Mouse (Mus musculus) activated CD4-positive, CD25-positive, alpha-beta regulatory T cell, adult 4 months (primary cell): ENCODE measurements around the gene Dnmt3b. TPM values are rescaled to one million over a fixed set of nuclear protein-coding genes. Genes with fewer than 3 reads are reported as not detected.

Experiments
- ATAC-seq: one replicate; pipeline ENCODE4 v1.8.0; 2017
- polyA plus RNA-seq, 2 experiments: library from polyadenylated mRNA; unstranded; fragments of 100-300 nt; shearing (Covaris generic); gene quantifications; one replicate each; pipeline ENCODE4 v1.2.1; 2017

Gene Dnmt3b
- polyA plus RNA-seq: 1 to 10 TPM; 3.7 to 5.8 TPM

GRCm38 (mm10) chr2:153649298-153650013 is at the start of gene Dnmt3b:
Gene Dnmt3b, plus strand, starts transcription at chr2:153649450.
- ATAC-seq: peak; percentile 69

DNA sequence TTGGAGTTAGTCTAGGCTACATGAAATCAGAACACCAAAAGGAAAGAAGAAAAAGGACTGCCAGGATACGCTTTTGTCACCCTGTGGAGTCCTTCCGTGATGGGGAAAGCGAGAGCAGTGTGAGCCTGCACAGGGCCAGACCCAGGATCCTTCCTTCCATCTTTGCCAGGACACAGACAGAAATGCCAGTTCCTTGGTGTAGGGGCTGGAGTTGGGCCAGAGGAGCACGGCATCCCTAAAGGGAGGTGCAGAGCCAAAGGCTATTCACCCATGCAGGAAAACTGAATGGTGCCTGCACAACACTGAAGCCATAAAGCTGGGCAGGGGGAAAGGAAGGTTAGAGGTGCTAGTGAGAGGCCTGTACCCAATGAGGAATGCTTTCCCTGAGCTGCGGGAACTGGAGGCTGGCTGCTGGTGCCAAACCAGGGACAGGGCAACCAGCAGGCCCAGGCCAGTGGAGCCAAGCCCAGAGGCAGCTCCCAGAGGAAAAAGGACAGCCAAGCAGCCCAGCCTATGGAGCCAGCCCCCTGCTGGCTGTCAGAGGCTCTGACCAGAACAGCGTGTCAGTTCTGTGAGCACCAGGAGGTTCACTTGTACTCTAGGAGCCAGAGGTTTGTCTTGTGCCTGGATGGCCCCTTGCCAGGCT is 49.1 kb upstream of the Dnmt3b start:
- ATAC-seq: no peak

DNA sequence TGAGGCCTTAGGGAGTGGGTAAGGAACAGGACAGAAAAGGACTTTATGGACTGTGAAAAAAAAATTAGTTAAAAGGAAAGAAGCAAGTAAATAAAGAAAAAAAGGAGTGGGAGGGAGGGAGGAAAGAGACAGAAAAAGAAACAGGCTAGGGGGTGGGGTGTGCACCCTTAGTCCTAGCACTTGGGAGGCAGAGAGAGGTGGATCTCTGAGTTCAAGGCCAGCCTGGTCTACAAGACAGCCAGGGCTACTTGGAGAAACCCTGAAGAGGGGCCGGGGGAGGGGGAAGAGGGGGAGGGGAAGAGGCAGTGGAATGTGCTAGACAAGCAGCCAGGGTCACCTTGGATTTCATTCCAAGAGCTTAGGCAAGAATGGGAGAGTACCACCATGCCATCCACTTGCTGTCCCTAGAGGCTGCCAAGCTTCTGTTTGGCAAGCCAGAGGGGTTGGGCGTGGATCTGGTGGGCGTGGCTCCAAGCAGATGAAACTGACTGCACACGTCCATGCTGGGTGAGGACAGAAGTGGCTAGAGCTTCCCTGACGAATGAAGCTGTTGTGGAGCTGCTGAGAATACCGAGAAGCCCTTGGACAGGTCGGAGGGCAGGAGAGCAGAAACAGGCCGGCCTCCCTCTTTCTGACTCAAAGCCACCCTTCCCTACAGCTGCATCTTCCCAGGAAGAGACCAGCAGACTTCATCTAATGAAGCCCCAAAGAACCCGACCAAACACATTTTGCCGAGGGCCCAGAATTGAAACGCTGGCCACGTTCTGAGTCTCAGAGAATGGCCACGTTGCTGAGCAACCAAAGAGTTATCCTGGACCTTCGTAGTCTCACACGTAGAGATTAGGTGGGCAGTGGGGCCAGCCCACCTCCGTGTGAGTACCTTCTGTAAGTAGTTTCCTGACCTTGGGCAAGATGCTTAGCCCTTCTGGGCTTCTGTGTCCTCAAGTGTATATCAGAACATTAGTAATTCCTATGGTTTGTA is 48.3 kb upstream of the Dnmt3b start:
- no peak for ATAC-seq

DNA sequence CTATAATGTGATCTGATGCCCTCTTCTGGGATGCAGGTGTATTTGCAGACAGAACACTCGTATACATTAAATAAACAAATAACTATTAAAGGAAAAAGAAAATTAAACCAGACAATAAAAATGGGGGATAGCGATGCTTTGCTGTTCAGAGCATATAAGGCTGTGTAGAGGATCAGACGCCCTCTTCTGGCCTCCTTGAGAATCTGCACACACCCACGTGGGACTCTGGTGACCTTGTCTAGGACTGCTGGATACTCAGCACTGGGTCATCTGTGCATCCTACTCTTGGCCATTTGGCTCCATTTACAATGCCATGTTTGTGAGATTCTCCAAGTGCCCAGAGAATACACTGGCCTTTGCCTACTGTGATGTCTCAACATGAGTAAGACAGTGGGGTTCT is 45.5 kb upstream of the Dnmt3b start:
- ATAC-seq: no peak

- ATAC-seq: no peak
These were observed 42.8 kb upstream of the Dnmt3b start for GRCm38 (mm10) chr2:153606421-153606820.

DNA sequence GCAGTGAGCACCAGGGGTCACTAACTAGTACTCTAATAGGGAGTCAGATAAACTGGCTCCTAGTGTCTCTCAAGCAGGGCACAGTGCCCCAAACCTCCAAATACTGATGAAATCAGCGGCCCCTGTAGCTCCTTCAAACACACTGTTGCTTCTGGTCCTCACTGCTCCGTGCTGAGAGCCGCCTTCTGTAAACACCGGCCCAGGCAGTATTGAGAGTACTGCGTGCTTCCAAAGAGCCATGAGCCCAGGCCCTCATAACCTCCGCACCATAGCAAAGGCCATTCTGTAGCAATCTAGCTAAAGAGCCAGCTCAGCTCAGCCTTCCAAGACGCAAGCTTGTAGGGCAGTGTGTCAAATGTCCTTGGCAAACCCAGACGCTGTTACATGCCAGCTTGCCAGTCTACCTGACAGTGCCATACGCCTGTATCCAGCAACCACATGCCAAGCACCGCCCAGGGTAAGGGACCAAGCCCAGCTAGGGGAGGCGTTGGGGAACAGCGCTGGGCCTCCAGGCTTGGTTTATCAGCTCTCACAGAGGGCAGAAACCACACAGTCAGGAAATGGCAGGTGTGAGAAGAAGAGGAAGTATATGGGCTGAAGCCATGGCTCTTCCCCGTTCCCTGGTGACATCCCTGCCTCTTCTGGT is 41.3 kb upstream of the Dnmt3b start:
- no peak for ATAC-seq

DNA sequence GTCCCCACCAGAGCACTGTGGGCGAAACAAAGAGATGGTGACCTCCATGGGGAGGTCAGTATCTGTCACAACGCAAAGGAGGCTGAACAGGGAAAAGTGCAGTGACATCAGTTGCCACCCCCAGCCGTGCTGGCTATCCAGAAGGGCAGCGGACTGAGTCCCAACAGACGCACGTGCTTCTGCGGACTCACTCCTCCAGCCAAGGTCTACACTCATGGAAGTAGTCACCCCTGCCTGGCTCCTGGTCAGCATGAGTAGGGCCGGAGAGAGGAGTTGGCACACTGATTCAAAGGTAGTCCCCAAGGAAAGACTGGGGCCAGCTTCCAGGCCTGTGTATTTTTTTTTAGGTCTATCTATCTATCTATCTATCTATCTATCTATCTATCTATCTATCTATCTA is 40.2 kb upstream of the Dnmt3b start:
- ATAC-seq: no peak

- peak; percentile 78 for ATAC-seq
These were observed 39.7 kb upstream of the Dnmt3b start for GRCm38 (mm10) chr2:153609548-153609947.

GRCm38 (mm10) chr2:153610426-153611240 is 38.6 kb upstream of the Dnmt3b start:
- ATAC-seq: no peak

- ATAC-seq: no peak
These were observed 38.0 kb upstream of the Dnmt3b start for GRCm38 (mm10) chr2:153611241-153611630.

DNA sequence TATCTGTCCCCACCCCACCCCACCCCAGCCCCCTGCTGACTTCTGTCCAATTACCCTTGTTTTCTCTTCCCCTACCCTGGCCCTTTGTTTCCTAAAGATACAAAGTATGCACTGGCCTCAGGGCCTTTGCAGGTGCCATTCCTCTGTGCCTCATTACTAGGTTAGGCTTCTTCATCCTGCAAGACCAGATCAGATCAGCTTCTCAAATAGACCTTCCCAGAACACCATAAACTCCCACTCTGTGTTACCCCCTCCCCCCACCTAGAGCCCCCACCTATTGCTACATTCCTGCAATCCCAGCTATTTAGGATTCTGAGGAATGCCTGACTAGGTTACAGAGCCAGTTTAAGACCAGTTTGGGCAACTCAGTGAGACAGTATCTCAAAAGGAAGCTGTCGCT is 37.5 kb upstream of the Dnmt3b start:
- no peak for ATAC-seq

DNA sequence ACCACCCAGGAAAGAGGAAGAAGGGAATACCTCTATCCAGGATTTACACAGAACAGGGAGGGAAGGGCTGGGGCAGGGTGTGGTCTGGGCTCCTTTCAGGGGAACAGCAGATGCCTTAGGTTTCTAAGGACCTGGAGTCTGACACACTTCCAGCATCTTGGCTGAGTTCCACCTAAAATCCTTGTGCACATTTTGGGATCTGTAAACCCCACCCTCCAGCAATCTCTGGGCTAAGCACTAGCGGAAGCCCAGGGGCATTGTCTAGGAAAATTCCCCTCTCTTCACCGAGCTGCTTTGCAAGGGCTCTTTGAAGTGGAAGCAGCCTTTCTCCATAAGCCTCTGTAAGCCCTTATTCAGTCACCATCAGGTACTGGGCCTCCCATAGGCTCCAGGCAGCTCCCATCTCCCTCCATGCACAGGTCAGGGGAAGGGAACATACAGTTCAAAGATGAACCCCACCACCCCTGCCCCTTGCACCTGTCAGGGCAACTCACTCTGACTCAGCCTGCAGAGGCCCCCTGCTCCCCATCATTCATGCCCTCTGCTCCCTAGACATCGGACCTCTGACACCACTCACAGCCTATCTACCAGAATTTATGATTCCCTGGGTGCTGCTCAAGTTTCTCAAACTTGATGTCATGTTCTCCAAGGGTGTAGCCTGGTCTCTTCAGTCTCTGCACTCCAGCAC is 36.5 kb upstream of the Dnmt3b start:
- ATAC-seq: no peak

GRCm38 (mm10) chr2:153616893-153617292 is 32.4 kb upstream of the Dnmt3b start:
- ATAC-seq: no peak

GRCm38 (mm10) chr2:153618439-153618838 is 30.8 kb upstream of the Dnmt3b start:
- ATAC-seq: no peak

GRCm38 (mm10) chr2:153618889-153619288 is 30.4 kb upstream of the Dnmt3b start:
- ATAC-seq: no peak

DNA sequence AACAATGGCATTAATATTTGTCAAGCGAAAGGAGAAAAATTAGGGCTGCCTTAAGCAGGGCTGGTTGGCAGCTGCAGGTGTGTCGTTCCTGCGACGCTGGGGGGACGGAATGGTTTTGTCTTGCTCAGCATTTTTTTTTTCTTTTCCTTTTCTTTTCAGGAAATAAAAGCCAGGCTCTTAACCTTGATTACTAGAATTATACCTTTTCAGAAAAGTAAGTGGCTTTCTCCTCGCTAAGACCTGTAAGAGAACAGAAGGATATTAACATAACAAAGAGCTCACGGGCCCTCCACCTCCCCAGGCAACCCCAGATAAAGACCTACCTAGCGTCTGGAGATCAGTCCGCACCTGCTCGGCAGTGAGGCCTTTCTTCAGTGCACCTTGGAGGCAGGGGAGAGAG is 26.8 kb upstream of the Dnmt3b start:
- no peak for ATAC-seq

GRCm38 (mm10) chr2:153630950-153631349 is 18.3 kb upstream of the Dnmt3b start:
- ATAC-seq: no peak

- ATAC-seq: peak; percentile 83
These were observed 17.0 kb upstream of the Dnmt3b start, which contains the start of gene Commd7 for GRCm38 (mm10) chr2:153631976-153632870. Gene Commd7, minus strand, starts transcription at chr2:153632781.

- no peak for ATAC-seq
These were observed 16.4 kb upstream of the Dnmt3b start for GRCm38 (mm10) chr2:153632871-153633226.

GRCm38 (mm10) chr2:153633259-153633658 is 16.0 kb upstream of the Dnmt3b start:
- no peak for ATAC-seq
